Mouse (Mus musculus) MEL (cell line): ENCODE results near the gene Csdc2.
"Not testable (repeated sequence)": the region's sequence is repeated elsewhere in the genome, so short reads cannot be mapped to it uniquely, and the experiment has no call there.

Source experiments
- BHLHE40 ChIP-seq: IDR thresholded peaks from 2 replicates; pipeline ENCODE4 v1.6.1; 2012; ENCODE audit warnings: low read depth, mild to moderate bottlenecking, inconsistent platforms, low read length, improper control_type of control experiment, borderline replicate concordance
- CHD1 ChIP-seq: IDR thresholded peaks from 2 replicates; pipeline ENCODE4 v1.6.1; 2012; ENCODE audit warnings: low read depth, mild to moderate bottlenecking, inconsistent platforms, low read length, improper control_type of control experiment
- CTCF ChIP-seq, 3 experiments: IDR thresholded peaks in 2 of 3; conservative IDR thresholded peaks in 1 of 3; 2 replicates each; pipeline ENCODE4 v1.5.1; 2011 to 2012; ENCODE audit warnings: low read length in 3 of 3, low read depth in 2 of 3, mild to moderate bottlenecking in 2 of 3, improper control_type of control experiment in 1 of 3, inconsistent platforms in 1 of 3, mixed read lengths in 1 of 3, moderate library complexity in 1 of 3; ENCODE audit not compliant: control insufficient read depth in 1 of 3, insufficient read depth in 1 of 3, poor library complexity in 1 of 3, severe bottlenecking in 1 of 3
- E2F4 ChIP-seq: IDR thresholded peaks from 2 replicates; pipeline ENCODE4 v1.6.1; 2011; ENCODE audit warnings: low read depth, low read length, improper control_type of control experiment, borderline replicate concordance
- KAT2A ChIP-seq: conservative IDR thresholded peaks from 2 replicates; pipeline ENCODE4 v1.6.1; 2012; ENCODE audit warnings: low read depth, low read length, improper control_type of control experiment, inconsistent platforms
- MAX ChIP-seq: IDR thresholded peaks from 2 replicates; pipeline ENCODE4 v1.6.1; 2011; ENCODE audit warnings: low read length, improper control_type of control experiment
- NELFE ChIP-seq: IDR thresholded peaks from 2 replicates; pipeline ENCODE4 v1.6.1; 2011; ENCODE audit warnings: low read depth, low read length, improper control_type of control experiment
- TAL1 ChIP-seq: IDR thresholded peaks from 2 replicates; pipeline ENCODE4 v1.6.1; 2012; ENCODE audit warnings: mild to moderate bottlenecking, inconsistent platforms, low read length, moderate library complexity, mixed read lengths
- USF1 ChIP-seq: IDR thresholded peaks from 2 replicates; pipeline ENCODE4 v1.6.1; 2014; ENCODE audit warnings: low read depth, mild to moderate bottlenecking, inconsistent platforms, low read length, improper control_type of control experiment, moderate library complexity

DNA sequence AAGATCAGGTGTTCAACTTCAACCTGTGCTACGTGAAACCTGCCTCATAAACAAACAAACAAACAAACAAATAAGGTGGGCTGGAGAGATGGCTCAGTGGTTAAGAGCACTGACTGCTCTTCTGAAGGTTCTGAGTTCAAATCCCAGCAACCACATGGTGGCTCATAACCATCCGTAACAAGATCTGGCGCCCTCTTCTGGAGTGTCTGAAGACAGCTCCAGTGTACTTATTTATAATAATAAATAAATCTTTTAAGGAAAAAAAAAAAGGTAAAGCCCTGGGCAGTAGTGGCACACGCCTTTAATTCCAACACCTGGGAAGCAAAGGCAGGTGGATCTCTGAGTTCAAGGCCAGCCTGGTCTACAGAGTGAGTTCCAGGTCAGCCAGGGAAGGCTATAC is 27.8 kb upstream of the Csdc2 start:
- not testable (repeated sequence) for TF ChIP-seq TAL1, USF1, NELFE, E2F4, MAX, CHD1, BHLHE40, KAT2A
- TF ChIP-seq CTCF (IDR thresholded peaks at IDR 0.05 in 2 of 3, conservative IDR thresholded peaks at IDR 0.05 in 1 of 3; ENCODE audit: control insufficient read depth in 1 of 3, insufficient read depth in 1 of 3, low read depth in 2 of 3, low read length in 3 of 3, poor library complexity in 1 of 3, severe bottlenecking in 1 of 3) = peak in 1 of 3 experiments; percentile 13; a peak in 1 of 6 replicates
